Mouse (Mus musculus): ENCODE data around the gene Tada3.

GRCm38 (mm10) chr6:113392387-113393071, 14.8 kb upstream of the Tada3 start:
- TF ChIP-seq CTCF (IDR thresholded peaks at IDR 0.05; ENCODE audit: control insufficient read depth, insufficient read depth, low read length), result no peak
- TF ChIP-seq POLR2A (IDR thresholded peaks at IDR 0.05; ENCODE audit: borderline replicate concordance, control insufficient read depth, low read depth, low read length), result no peak
